Mouse (Mus musculus) retina, postnatal 1 day (tissue): Measurements from ENCODE around the gene Slc25a31.

ENCODE experiments used
- DNase-seq: peaks from one replicate; pipeline ENCODE4 v3.0.0-alpha.2; 2012

Slc25a31 gene

GRCm38 (mm10) chr3:40738381-40738912 is 29.8 kb downstream of the Slc25a31 start:
- DNase-seq, result no peak

GRCm38 (mm10) chr3:40744024-40744835 is 35.6 kb downstream of the Slc25a31 start, which contains the start of gene Hspa4l:
Gene Hspa4l (plus strand): TSS chr3:40744495.
- DNase-seq, result peak; percentile 53

- DNase-seq, result peak; percentile 96
These were observed 36.4 kb downstream of the Slc25a31 start for GRCm38 (mm10) chr3:40744836-40745660.

GRCm38 (mm10) chr3:40745661-40746547 is 37.2 kb downstream of the Slc25a31 start:
- DNase-seq, result peak; percentile 47

- no peak for DNase-seq
These were observed 52.1 kb downstream of the Slc25a31 start for GRCm38 (mm10) chr3:40760746-40761145.

GRCm38 (mm10) chr3:40761312-40761711 is 52.7 kb downstream of the Slc25a31 start:
- DNase-seq, result no peak
